In the genomic region with DNA sequence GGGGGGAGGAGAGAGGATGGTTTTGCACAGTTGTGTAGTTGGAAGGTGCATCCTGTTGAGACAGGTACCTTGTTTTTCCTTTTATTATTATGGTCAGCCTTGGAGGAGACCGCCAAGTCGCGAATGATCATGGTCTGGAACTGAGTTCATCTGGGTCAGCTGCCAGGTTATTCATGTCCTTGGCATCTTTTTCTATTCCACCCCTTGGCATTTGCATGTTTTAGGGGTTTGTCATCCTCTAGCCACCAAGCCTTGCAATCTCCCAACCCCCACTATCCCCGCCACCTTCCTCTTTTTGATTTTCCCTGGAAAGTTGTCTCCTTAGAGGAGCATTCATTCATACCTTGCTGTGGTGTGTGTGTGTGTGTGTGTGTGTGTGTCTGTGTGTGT, we compare ENCODE assay signal across 8 mouse cellular contexts. TPM values are rescaled to one million over a fixed set of nuclear protein-coding genes. Genes with fewer than 3 reads are reported as not detected.
DNase-seq lines count a peak whose midpoint lies in the region; ATAC-seq and TF ChIP-seq lines count a peak whose summit lies in the region.

No protein-coding gene starts in this region.

- H3K4me3 ChIP-seq in MEL (ENCODE audit: control insufficient read depth in 1 of 2, insufficient read depth in 1 of 2, low read depth in 2 of 2, low read length in 2 of 2) = peak overlapping the region; percentile 68 to 100
- H3K4me3 ChIP-seq in liver, embryonic 16.5 days (ENCODE audit: low read depth, low read length) = peak overlapping the region; percentile 79

- H3K4me2 ChIP-seq in liver, embryonic 16.5 days (ENCODE audit: low read depth, low read length) = peak overlapping the region; percentile 84

- TF ChIP-seq RAD21 in MEL (IDR thresholded peaks at IDR 0.05; ENCODE audit: low read depth, low read length) = no peak

- peak overlapping the region; percentile 7; the same call in 1 of the 2 replicates for H3K27ac ChIP-seq in MEL (ENCODE audit: control insufficient read depth, low read depth, low read length)
- peak overlapping the region; percentile 79 for H3K27ac ChIP-seq in liver, embryonic 16.5 days (ENCODE audit: low read length)

- no peaks in the 10 kb centered on the region for H3K9me3 ChIP-seq in MEL (replicated peaks; ENCODE audit: insufficient read depth, low read length)
- no peaks in the 10 kb centered on the region for H3K9me3 ChIP-seq in liver, embryonic 16.5 days (replicated peaks; ENCODE audit: control insufficient read depth, low read length)

- peak; percentile 44 for DNase-seq in kidney, adult 9 months
- no peak for DNase-seq in kidney, postnatal 25 days
- DNase-seq in MEL (ENCODE audit: low read depth, low spot score) = peak; percentile 45
- DNase-seq in cerebellum, postnatal 36 days = peak; percentile 24 to 50
- DNase-seq in heart, postnatal 36 days = peak; percentile 18 to 44
- no peak for DNase-seq in thymus, postnatal 10 days (ENCODE audit: low spot score in 2 of 2)

- no peak for TF ChIP-seq EP300 in MEL (IDR thresholded peaks at IDR 0.05; ENCODE audit: low read depth in 1 of 2, low read length in 2 of 2)

- H3K79me2 ChIP-seq in MEL (ENCODE audit: control insufficient read depth, insufficient read depth, low read length, poor library complexity) = peaks cover 3% of the 10 kb centered on the region; the same call in 1 of the 2 replicates

- ATAC-seq in liver, embryonic 16.5 days (ENCODE audit: low read depth) = no peak
- ATAC-seq in erythroid progenitor cell, adult 5-6 weeks (replicated peaks; ENCODE audit: low FRiP score, poor library complexity, severe bottlenecking) = no peak

- peaks cover 0 to 13% of the 10 kb centered on the region in 2 experiments; a peak in 2 of 4 replicates for H3K36me3 ChIP-seq in MEL (ENCODE audit: control insufficient read depth in 1 of 2, insufficient read depth in 2 of 2, low read length in 2 of 2)
- H3K36me3 ChIP-seq in liver, embryonic 16.5 days (ENCODE audit: control insufficient read depth, insufficient read depth) = no peaks in the 10 kb centered on the region

- TF ChIP-seq CTCF in MEL (IDR thresholded peaks at IDR 0.05 in 2 of 3, conservative IDR thresholded peaks at IDR 0.05 in 1 of 3; ENCODE audit: control insufficient read depth in 1 of 3, insufficient read depth in 1 of 3, low read depth in 2 of 3, low read length in 3 of 3, poor library complexity in 1 of 3, severe bottlenecking in 1 of 3) = no peak

- no peak for TF ChIP-seq POLR2A in MEL (IDR thresholded peaks at IDR 0.05; ENCODE audit: control insufficient read depth in 1 of 2, insufficient read depth in 1 of 2, low read depth in 1 of 2, low read length in 2 of 2, poor library complexity in 1 of 2)

- H3K9ac ChIP-seq in MEL (ENCODE audit: control insufficient read depth, low read depth, low read length, poor library complexity, severe bottlenecking) = peak overlapping the region; percentile 66
- H3K9ac ChIP-seq in liver, embryonic 16.5 days (ENCODE audit: low read depth, low read length) = peak overlapping the region; percentile 76

- intact Hi-C loops in heart, postnatal 36 days (cut with DNase I) = loop anchor here (2.0 to 5.0 kb wide), 4 partner anchors 71 to 560 kb away; a partner anchor contains a TSS

- WGBS in liver, embryonic 16.5 days (ENCODE audit: insufficient replicate concordance) = 6% methylated on average over 4 of the region's 4 CpGs

- peaks cover 4 to 18% of the 10 kb centered on the region in 2 experiments for H3K4me1 ChIP-seq in MEL (ENCODE audit: control insufficient read depth in 1 of 2, insufficient read depth in 2 of 2, low read length in 2 of 2)
- peaks cover 10% of the 10 kb centered on the region for H3K4me1 ChIP-seq in liver, embryonic 16.5 days (ENCODE audit: control insufficient read depth, low read depth, low read length)

- no peaks in the 10 kb centered on the region for H3K27me3 ChIP-seq in MEL (ENCODE audit: control insufficient read depth in 1 of 2, insufficient read depth in 2 of 2, low read length in 2 of 2)
- H3K27me3 ChIP-seq in liver, embryonic 16.5 days (ENCODE audit: control insufficient read depth, insufficient read depth, low read depth, low read length) = no peaks in the 10 kb centered on the region

TF ChIP-seq in MEL, 35 proteins besides CTCF, POLR2A, EP300 and RAD21:
- TF ChIP-seq TAL1 (IDR thresholded peaks at IDR 0.05; ENCODE audit: low read length) (no peak), MXI1 (IDR thresholded peaks at IDR 0.05; ENCODE audit: low read depth, low read length) (0 out of 2 replicates have a peak, but pooled peaks have one; percentile 13), NRF1 (IDR thresholded peaks at IDR 0.05; ENCODE audit: insufficient read depth, low read depth, low read length, poor library complexity, severe bottlenecking) (no peak)

RNA-seq across cellular contexts. Expression of a gene that starts 0.8 kb away (rescaled TPM):
- 7.2 and 8.4 TPM in 2 replicates for total RNA-seq in MEL (2012; rRNA removed)
- polyA plus RNA-seq in MEL (2012; ENCODE audit: insufficient read depth in 1 of 2, insufficient read length in 2 of 2, low read depth in 1 of 2, low replicate concordance in 2 of 2, missing spikeins in 1 of 2) = 1 to 10 TPM in 1 of 2 experiments, not detected in 1; 7.8 TPM
- 10 to 100 TPM; 25.4 to 31.5 TPM for total RNA-seq in heart, postnatal 36 days (2021)
- 5.9 and 6.5 TPM in 2 replicates for polyA plus RNA-seq in liver, embryonic 16.5 days (2015; fragmentation: Nextera tagmentation; extraction: Ambion mirVana)
- 13.3 and 16.3 TPM in 2 replicates for total RNA-seq in erythroid progenitor cell, adult 5-6 weeks (2015; ENCODE audit: low replicate concordance)
- total RNA-seq in erythroid progenitor cell, adult 5-6 weeks (2017; ENCODE audit: low replicate concordance) = 14.1 and 15.8 TPM in 2 replicates

RNA-seq across cellular contexts. Expression of a gene that starts 50.5 kb away (rescaled TPM):
- 0.42 and 0.50 TPM in 2 replicates for total RNA-seq in MEL (2012; rRNA removed)
- under 1 TPM in 1 of 2 experiments, not detected in 1; 0.22 TPM for polyA plus RNA-seq in MEL (2012; ENCODE audit: insufficient read depth in 1 of 2, insufficient read length in 2 of 2, low read depth in 1 of 2, low replicate concordance in 2 of 2, missing spikeins in 1 of 2)
- total RNA-seq in heart, postnatal 36 days (2021) = 1 to 10 TPM; 1.1 to 1.4 TPM
- polyA plus RNA-seq in liver, embryonic 16.5 days (2015; fragmentation: Nextera tagmentation; extraction: Ambion mirVana) = 0.05 and 0.12 TPM in 2 replicates
- total RNA-seq in erythroid progenitor cell, adult 5-6 weeks (2015; ENCODE audit: low replicate concordance) = 4.0 TPM in 1 of 2 replicates, not detected in the other
- 0.26 and 0.53 TPM in 2 replicates for total RNA-seq in erythroid progenitor cell, adult 5-6 weeks (2017; ENCODE audit: low replicate concordance)

Comparison
In these comparisons a context has a peak if more than half of its experiments do, and no peak if none do; other contexts are left out.
1. DNase-seq: peak in kidney, adult 9 months (single experiment), MEL (single experiment), cerebellum, postnatal 36 days (2 of 2) and heart, postnatal 36 days (2 of 2); none in kidney, postnatal 25 days (0 of 2) and thymus, postnatal 10 days (0 of 2).